Mouse (Mus musculus) lung, adult 2 months (tissue): ENCODE results near the gene Rep15. TPM values are rescaled to one million over a fixed set of nuclear protein-coding genes. Genes with fewer than 3 reads are reported as not detected.

Experiments
- DNase-seq: peaks from one replicate; pipeline ENCODE4 v3.0.0; 2022
- H3K4me1 ChIP-seq: fragments of 200-500 bp; 2 replicates; pipeline ENCODE4 v1.6.1; 2011; ENCODE audit warnings: low read length; ENCODE audit not compliant: control insufficient read depth, insufficient read depth
- H3K4me3 ChIP-seq: fragments of 200-500 bp; replicated peaks from 2 replicates; pipeline ENCODE3; 2011; ENCODE audit warnings: low read depth, mild to moderate bottlenecking, control low read depth, low read length; ENCODE audit errors: extremely low read depth
- CTCF ChIP-seq: fragments of 200-500 bp; IDR thresholded peaks from 2 replicates; pipeline ENCODE4 v1.5.1; 2011; ENCODE audit warnings: mild to moderate bottlenecking, low read length, control low read depth; ENCODE audit not compliant: insufficient read depth
- POLR2A ChIP-seq: fragments of 200-500 bp; IDR thresholded peaks from 2 replicates; pipeline ENCODE4 v1.6.1; 2011; ENCODE audit warnings: low read depth, mild to moderate bottlenecking, control low read depth, low read length, borderline replicate concordance; ENCODE audit errors: extremely low read depth
- WGBS: fragments of 180-500 bp; shearing (Covaris S2); methylation state at CpG from one replicate; pipeline ENCODE4 v1.1.7; 2018; 5-methylcytosine and 5-hydroxymethylcytosine counted together
- polyA plus RNA-seq: library from polyadenylated mRNA; depleted of rRNA; stranded (reverse); fragments of >200 nt; gene quantifications from 2 replicates; pipeline ENCODE4 v1.2.3, GENCODE M21; 2012

Rep15 gene
- polyA plus RNA-seq, 1 experiment = 0.24 TPM

GRCm38 (mm10) chr6:147010811-147011520, 21.4 kb upstream of the Rep15 start:
- no peak for TF ChIP-seq CTCF
- TF ChIP-seq POLR2A = no peak
- DNase-seq = no peak
- 67% methylated on average over 15 of the region's 15 CpGs for WGBS
- no peaks in the 10 kb centered on the region for H3K4me1 ChIP-seq
- no peak overlapping the region for H3K4me3 ChIP-seq

- TF ChIP-seq CTCF (no peak), POLR2A (no peak)
- Histone ChIP-seq H3K4me3 (no peak overlapping the region), H3K4me1 (no peaks in the 10 kb centered on the region)
- 51% methylated on average over 6 of the region's 6 CpGs for WGBS
- no peak for DNase-seq
Measured at GRCm38 (mm10) chr6:147011555-147011954, 20.8 kb upstream of the Rep15 start.

GRCm38 (mm10) chr6:147011977-147012376, 20.4 kb upstream of the Rep15 start:
- Histone ChIP-seq H3K4me1 (no peaks in the 10 kb centered on the region), H3K4me3 (no peak overlapping the region)
- WGBS = 60% methylated on average over 6 of the region's 6 CpGs
- peak; percentile 23 for DNase-seq
- TF ChIP-seq POLR2A (no peak), CTCF (no peak)

- TF ChIP-seq CTCF = no peak
- TF ChIP-seq POLR2A = no peak
- WGBS = 85% methylated on average over 1 of the region's 1 CpGs
Measured at GRCm38 (mm10) chr6:147013546-147013945, 18.8 kb upstream of the Rep15 start.

GRCm38 (mm10) chr6:147017906-147018305, 14.5 kb upstream of the Rep15 start:
- Histone ChIP-seq H3K4me3 (no peak overlapping the region), H3K4me1 (no peaks in the 10 kb centered on the region)
- TF ChIP-seq CTCF (no peak), POLR2A (no peak)
- DNase-seq = no peak
- 88% methylated on average over 4 of the region's 4 CpGs for WGBS

More at GRCm38 (mm10) chr6:147013546-147013945, 18.8 kb upstream of the Rep15 start:
- H3K4me1 ChIP-seq = no peaks in the 10 kb centered on the region
- DNase-seq = no peak
- no peak overlapping the region for H3K4me3 ChIP-seq

- Histone ChIP-seq H3K4me3 (no peak overlapping the region), H3K4me1 (0 out of 2 replicates have a peak, but pooled peaks cover 2% of the 10 kb centered on the region)
- WGBS = 91% methylated on average over 5 of the region's 5 CpGs
- DNase-seq = no peak
- TF ChIP-seq CTCF = no peak
- TF ChIP-seq POLR2A = no peak
Measured at GRCm38 (mm10) chr6:147018364-147018763, 14.0 kb upstream of the Rep15 start.

- no peak overlapping the region for H3K4me3 ChIP-seq
- DNase-seq = no peak
- H3K4me1 ChIP-seq = 0 out of 2 replicates have a peak, but pooled peaks cover 3% of the 10 kb centered on the region
- over 99% methylated on average over 5 of the region's 5 CpGs for WGBS
- TF ChIP-seq POLR2A = no peak
- no peak for TF ChIP-seq CTCF
Measured at GRCm38 (mm10) chr6:147021181-147021580, 11.2 kb upstream of the Rep15 start.

GRCm38 (mm10) chr6:147022375-147023132, 9.8 kb upstream of the Rep15 start:
- 88% methylated on average over 16 of the region's 16 CpGs for WGBS
- H3K4me1 ChIP-seq = 0 out of 2 replicates have a peak, but pooled peaks cover 3% of the 10 kb centered on the region
- H3K4me3 ChIP-seq = no peak overlapping the region
- DNase-seq = no peak
- TF ChIP-seq POLR2A (no peak), CTCF (no peak)

GRCm38 (mm10) chr6:147023133-147023395, 9.3 kb upstream of the Rep15 start:
- DNase-seq = no peak
- Histone ChIP-seq H3K4me3 (no peak overlapping the region), H3K4me1 (0 out of 2 replicates have a peak, but pooled peaks cover 3% of the 10 kb centered on the region)
- WGBS = 83% methylated on average over 2 of the region's 2 CpGs
- TF ChIP-seq POLR2A (no peak), CTCF (no peak)

- DNase-seq = no peak
- TF ChIP-seq POLR2A = no peak
- TF ChIP-seq CTCF = no peak
- 0 out of 2 replicates have a peak, but pooled peaks cover 3% of the 10 kb centered on the region for H3K4me1 ChIP-seq
- no peak overlapping the region for H3K4me3 ChIP-seq
Measured at GRCm38 (mm10) chr6:147023568-147023967, 8.8 kb upstream of the Rep15 start.
